Mouse (Mus musculus): ENCODE results near the gene Muc16.

DNA sequence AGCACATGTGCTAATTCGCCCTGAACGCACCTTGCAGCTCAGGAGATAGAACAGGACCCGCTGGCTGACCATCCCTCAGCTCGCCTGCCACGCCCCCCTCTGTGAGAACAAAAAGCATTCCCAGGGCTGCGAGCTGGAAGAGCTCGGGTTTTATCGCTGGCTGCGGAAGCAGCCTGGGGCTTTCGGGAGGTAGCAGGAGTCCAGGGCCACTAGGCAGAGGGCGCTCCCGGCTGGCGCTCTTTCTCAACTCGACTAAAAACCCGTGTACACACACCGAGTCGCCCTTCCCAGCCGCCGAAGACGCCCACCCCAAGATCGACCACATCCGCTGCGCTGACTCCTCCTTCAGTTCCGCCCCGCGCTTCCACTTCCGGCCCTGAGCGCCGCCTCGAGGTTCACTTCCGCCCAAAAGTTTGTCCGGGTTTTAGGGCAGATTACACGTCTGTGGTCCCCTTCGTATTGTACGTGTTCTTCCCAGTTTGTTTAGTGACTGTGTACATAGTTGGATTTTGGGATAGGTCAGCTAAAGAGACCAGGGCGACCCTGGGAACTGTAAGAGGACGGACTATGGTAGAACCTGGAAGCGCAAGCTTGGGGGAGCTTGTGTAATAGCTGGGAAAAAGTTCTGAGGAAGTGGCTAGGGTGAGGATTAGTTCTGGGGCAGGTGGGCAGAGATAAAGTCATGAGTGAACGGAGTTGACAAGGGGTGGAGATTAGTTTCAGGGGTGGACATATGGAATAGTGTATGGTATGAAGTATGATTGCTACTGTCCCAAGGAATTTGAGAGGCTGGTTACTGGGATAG lies 200.8 kb downstream of the Muc16 start:
- no peak for TF ChIP-seq CTCF (IDR thresholded peaks at IDR 0.05; ENCODE audit: borderline replicate concordance, extremely low read depth, insufficient read depth, insufficient read length)
- TF ChIP-seq POLR2A (IDR thresholded peaks at IDR 0.05; ENCODE audit: borderline replicate concordance, extremely low read depth, insufficient read depth, insufficient read length, poor library complexity, severe bottlenecking): peak; percentile 75; the same call in 1 of the 2 replicates
